Mouse (Mus musculus) bone marrow macrophage, adult 2 months (primary cell): ENCODE data around the gene Tmem88. TPM values are rescaled to one million over a fixed set of nuclear protein-coding genes. Genes with fewer than 3 reads are reported as not detected.

ENCODE experiments used
- H3K27ac ChIP-seq: 2 replicates; pipeline ENCODE4 v1.5.1; 2012; ENCODE audit warnings: low read depth, low read length; ENCODE audit not compliant: insufficient read depth
- H3K4me1 ChIP-seq: 2 replicates; pipeline ENCODE4 v1.6.1; 2012; ENCODE audit warnings: low read length; ENCODE audit not compliant: control insufficient read depth, insufficient read depth
- H3K4me3 ChIP-seq: 2 replicates; pipeline ENCODE4 v1.5.1; 2012; ENCODE audit warnings: mild to moderate bottlenecking, low read length, moderate library complexity; ENCODE audit not compliant: insufficient read depth
- CTCF ChIP-seq: IDR thresholded peaks from 2 replicates; pipeline ENCODE4 v1.5.1; 2012; ENCODE audit warnings: low read depth, mild to moderate bottlenecking, low read length, moderate library complexity
- POLR2A ChIP-seq: IDR thresholded peaks from 2 replicates; pipeline ENCODE4 v1.6.1; 2012; ENCODE audit warnings: mild to moderate bottlenecking, low read depth, low read length, borderline replicate concordance
- polyA plus RNA-seq: library from polyadenylated mRNA; stranded (reverse); fragments of >200 nt; gene quantifications from 2 replicates; pipeline ENCODE4 v1.2.4, GENCODE M21; 2012; ENCODE audit not compliant: missing spikeins, insufficient read depth, insufficient read length

Gene Tmem88
- polyA plus RNA-seq, 1 experiment: not detected

GRCm38 (mm10) chr11:69426246-69426645 lies 28.2 kb upstream of the Tmem88 start:
- no peak for TF ChIP-seq POLR2A
- TF ChIP-seq CTCF: no peak
- Histone ChIP-seq H3K4me3 (no peak overlapping the region), H3K27ac (no peak overlapping the region), H3K4me1 (peaks cover 24% of the 10 kb centered on the region)

GRCm38 (mm10) chr11:69423885-69424284 lies 25.9 kb upstream of the Tmem88 start:
- no peak overlapping the region for H3K4me3 ChIP-seq
- H3K4me1 ChIP-seq: peaks cover 22% of the 10 kb centered on the region
- TF ChIP-seq POLR2A (no peak), CTCF (no peak)
- no peak overlapping the region for H3K27ac ChIP-seq

- Histone ChIP-seq H3K4me1 (peaks cover 16% of the 10 kb centered on the region), H3K4me3 (no peak overlapping the region), H3K27ac (no peak overlapping the region)
- TF ChIP-seq POLR2A: no peak
- no peak for TF ChIP-seq CTCF
Measured at GRCm38 (mm10) chr11:69422842-69423241, 24.8 kb upstream of the Tmem88 start.

GRCm38 (mm10) chr11:69421131-69421977 lies 23.3 kb upstream of the Tmem88 start:
- Histone ChIP-seq H3K4me3 (no peak overlapping the region), H3K27ac (no peak overlapping the region), H3K4me1 (peaks cover 21% of the 10 kb centered on the region)
- TF ChIP-seq POLR2A (no peak), CTCF (no peak)

- no peak for TF ChIP-seq CTCF
- TF ChIP-seq POLR2A: no peak
- H3K4me1 ChIP-seq: peaks cover 21% of the 10 kb centered on the region
- no peak overlapping the region for H3K27ac ChIP-seq
- H3K4me3 ChIP-seq: peak overlapping the region; percentile 44
Measured at GRCm38 (mm10) chr11:69420554-69421000, 22.5 kb upstream of the Tmem88 start.

GRCm38 (mm10) chr11:69419813-69420553 lies 21.9 kb upstream of the Tmem88 start:
- TF ChIP-seq CTCF (no peak), POLR2A (no peak)
- Histone ChIP-seq H3K27ac (no peak overlapping the region), H3K4me3 (peak overlapping the region; percentile 48), H3K4me1 (peaks cover 26% of the 10 kb centered on the region)

GRCm38 (mm10) chr11:69419443-69419812 lies 21.4 kb upstream of the Tmem88 start:
- Histone ChIP-seq H3K4me1 (peaks cover 29% of the 10 kb centered on the region), H3K27ac (no peak overlapping the region; the same call in 1 of the 2 replicates), H3K4me3 (peak overlapping the region; percentile 48)
- TF ChIP-seq CTCF (no peak), POLR2A (no peak)

- TF ChIP-seq CTCF (0 out of 2 replicates have a peak, but pooled peaks have one; percentile 10), POLR2A (no peak)
- H3K4me3 ChIP-seq: peak overlapping the region; percentile 67
- H3K27ac ChIP-seq: peak overlapping the region; percentile 84
- H3K4me1 ChIP-seq: peaks cover 29% of the 10 kb centered on the region
Measured at GRCm38 (mm10) chr11:69418481-69419442, 20.7 kb upstream of the Tmem88 start.
